Mouse (Mus musculus) fat pad, adult 2 months (tissue): ENCODE measurements around the gene Kcnab3.
"Not testable (repeated sequence)": the region's sequence is repeated elsewhere in the genome, so short reads cannot be mapped to it uniquely, and the experiment has no call there.

ENCODE experiments used
- DNase-seq: peaks from one replicate; pipeline ENCODE4 v3.0.0-alpha.2; 2011; ENCODE audit warnings: low read depth, low spot score; ENCODE audit errors: extremely low read depth

Gene Kcnab3

GRCm38 (mm10) chr11:69325628-69326407, at the start of gene Kcnab3:
Gene Kcnab3, plus strand, starts transcription at chr11:69326258.
- DNase-seq = no peak

GRCm38 (mm10) chr11:69277267-69277666, 48.8 kb upstream of the Kcnab3 start:
- DNase-seq = no peak

GRCm38 (mm10) chr11:69291111-69291510, 34.9 kb upstream of the Kcnab3 start:
- no peak for DNase-seq

GRCm38 (mm10) chr11:69295286-69295685, 30.8 kb upstream of the Kcnab3 start:
- DNase-seq = no peak

- DNase-seq = no peak
Measured at GRCm38 (mm10) chr11:69297799-69298198, 28.3 kb upstream of the Kcnab3 start.

GRCm38 (mm10) chr11:69298231-69298630, 27.8 kb upstream of the Kcnab3 start:
- no peak for DNase-seq

- no peak for DNase-seq
Measured at GRCm38 (mm10) chr11:69302817-69303216, 23.2 kb upstream of the Kcnab3 start.

GRCm38 (mm10) chr11:69305291-69305690, 20.8 kb upstream of the Kcnab3 start:
- no peak for DNase-seq

GRCm38 (mm10) chr11:69306039-69306438, 20.0 kb upstream of the Kcnab3 start:
- DNase-seq = no peak

GRCm38 (mm10) chr11:69311266-69311665, 14.8 kb upstream of the Kcnab3 start:
- no peak for DNase-seq

- DNase-seq = no peak
Measured at GRCm38 (mm10) chr11:69316361-69316760, 9.7 kb upstream of the Kcnab3 start.

- not testable (repeated sequence) for DNase-seq
Measured at GRCm38 (mm10) chr11:69318000-69318399, 8.1 kb upstream of the Kcnab3 start.

GRCm38 (mm10) chr11:69321580-69321979, 4.5 kb upstream of the Kcnab3 start:
- DNase-seq = no peak

GRCm38 (mm10) chr11:69322010-69322409, 4.0 kb upstream of the Kcnab3 start:
- no peak for DNase-seq

GRCm38 (mm10) chr11:69322693-69323471, 3.2 kb upstream of the Kcnab3 start:
- no peak for DNase-seq

- peak; percentile 84 for DNase-seq
Measured at GRCm38 (mm10) chr11:69323667-69324111, 2.4 kb upstream of the Kcnab3 start, which contains the start of the genes Cntrob and Trappc1. Gene Cntrob, minus strand, starts transcription at chr11:69323775. Gene Trappc1, plus strand, starts transcription at chr11:69323980.

- no peak for DNase-seq
Measured at GRCm38 (mm10) chr11:69324749-69325148, 1.3 kb upstream of the Kcnab3 start.

GRCm38 (mm10) chr11:69326408-69327156, 524 bp downstream of the Kcnab3 start:
- no peak for DNase-seq

- DNase-seq = no peak
Measured at GRCm38 (mm10) chr11:69327157-69327442, 1.0 kb downstream of the Kcnab3 start.

GRCm38 (mm10) chr11:69327648-69328047, 1.6 kb downstream of the Kcnab3 start:
- no peak for DNase-seq

GRCm38 (mm10) chr11:69328517-69328916, 2.5 kb downstream of the Kcnab3 start:
- no peak for DNase-seq
